Mouse (Mus musculus): ENCODE data around the gene Tbc1d2b. TPM values are rescaled to one million over a fixed set of nuclear protein-coding genes. Genes with fewer than 3 reads are reported as not detected.

Gene Tbc1d2b
- total and polyA plus RNA-seq, 3 experiments = 0.09 to 0.90 (median 0.22) TPM

GRCm38 (mm10) chr9:90199611-90200010 lies 71.0 kb downstream of the Tbc1d2b start:
- Histone ChIP-seq H3K4me1 (ENCODE audit: insufficient read depth, low read depth, low read length) (no peaks in the 10 kb centered on the region), H3K9me3 (replicated peaks) (peaks cover 84% of the 10 kb centered on the region), H3K36me3 (replicated peaks) (no peaks in the 10 kb centered on the region), H3K27me3 (ENCODE audit: insufficient read depth, low read length) (no peaks in the 10 kb centered on the region), H3K4me3 (ENCODE audit: low read depth, low read length) (no peak overlapping the region; the same call in 1 of the 2 replicates)
- DNase-seq (ENCODE audit: low spot score) (no peak), ATAC-seq (ENCODE audit: extremely low read depth, insufficient number of reproducible peaks, low FRiP score, poor library complexity, severe bottlenecking) (no peak)
- TF ChIP-seq GATA1 (IDR thresholded peaks at IDR 0.05; ENCODE audit: borderline replicate concordance, low read length) (no peak), POLR2AphosphoS5 (IDR thresholded peaks at IDR 0.05; ENCODE audit: insufficient replicate concordance, low read depth, low read length) (no peak), CTCF (IDR thresholded peaks at IDR 0.05; ENCODE audit: low read depth, low read length) (no peak), GATA2 (IDR thresholded peaks at IDR 0.05; ENCODE audit: borderline replicate concordance, low read depth, low read length) (no peak), TAL1 (conservative IDR thresholded peaks at IDR 0.05; ENCODE audit: low read depth, low read length) (no peak)

DNA sequence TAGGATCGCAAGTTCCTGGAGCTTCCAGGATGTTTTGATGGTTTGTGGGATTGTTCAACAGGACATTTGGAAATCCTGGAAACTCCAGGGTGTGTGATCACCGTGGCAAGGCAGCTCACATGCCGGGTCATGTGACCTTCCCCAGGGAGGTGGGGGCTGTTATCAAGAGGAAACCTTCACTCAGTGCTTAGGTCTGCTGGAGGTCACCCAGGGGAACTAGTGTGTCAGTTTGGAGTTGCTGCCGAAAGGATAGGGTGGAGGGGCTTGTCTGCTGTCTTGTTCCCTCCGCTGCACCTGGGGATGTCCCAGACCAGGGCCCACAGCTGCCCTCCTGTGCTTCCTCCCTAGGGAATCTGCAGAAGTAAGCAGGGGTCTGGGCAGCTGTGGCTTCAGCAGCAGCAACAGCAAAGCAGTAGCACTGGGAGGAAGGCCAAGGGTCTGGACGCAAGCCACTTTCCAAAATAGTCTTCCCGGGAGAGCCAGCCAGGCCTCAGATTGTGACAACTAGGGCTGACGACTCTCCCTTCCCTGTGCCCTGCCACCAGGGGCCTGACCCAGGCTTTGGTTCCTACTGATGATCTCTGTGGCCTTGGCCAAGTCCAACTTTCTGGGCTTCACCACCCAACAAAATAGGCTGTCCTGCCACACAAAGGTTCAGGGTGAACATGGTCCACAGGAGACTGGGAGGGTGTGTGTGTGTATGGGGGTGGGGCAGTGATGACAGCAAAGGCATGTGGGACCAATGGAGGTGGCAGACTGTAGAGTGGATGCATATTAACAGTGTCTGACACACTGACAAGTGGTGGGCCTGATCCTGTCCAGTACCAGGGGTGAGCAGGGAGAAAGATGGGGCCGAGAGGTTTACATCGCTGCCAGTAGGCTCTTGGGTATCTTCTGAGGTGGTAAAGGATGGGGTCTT lies 71.8 kb downstream of the Tbc1d2b start:
- ATAC-seq (ENCODE audit: extremely low read depth, insufficient number of reproducible peaks, low FRiP score, poor library complexity, severe bottlenecking) (no peak), DNase-seq (ENCODE audit: low spot score) (no peak)
- Histone ChIP-seq H3K27me3 (ENCODE audit: insufficient read depth, low read length) (no peaks in the 10 kb centered on the region; the same call in 1 of the 2 replicates), H3K9me3 (replicated peaks) (peaks cover 87% of the 10 kb centered on the region), H3K36me3 (replicated peaks) (no peaks in the 10 kb centered on the region), H3K4me1 (ENCODE audit: insufficient read depth, low read depth, low read length) (no peaks in the 10 kb centered on the region), H3K4me3 (ENCODE audit: low read depth, low read length) (no peak overlapping the region)
- no peak for TF ChIP-seq CTCF (IDR thresholded peaks at IDR 0.05; ENCODE audit: low read depth, low read length)
- no peak for TF ChIP-seq GATA1 (IDR thresholded peaks at IDR 0.05; ENCODE audit: borderline replicate concordance, low read length)
- TF ChIP-seq GATA2 (IDR thresholded peaks at IDR 0.05; ENCODE audit: borderline replicate concordance, low read depth, low read length) = no peak
- no peak for TF ChIP-seq TAL1 (conservative IDR thresholded peaks at IDR 0.05; ENCODE audit: low read depth, low read length)
- TF ChIP-seq POLR2AphosphoS5 (IDR thresholded peaks at IDR 0.05; ENCODE audit: insufficient replicate concordance, low read depth, low read length) = no peak

GRCm38 (mm10) chr9:90197866-90198383 lies 72.7 kb downstream of the Tbc1d2b start:
- TF ChIP-seq TAL1 (conservative IDR thresholded peaks at IDR 0.05; ENCODE audit: low read depth, low read length) = no peak
- no peak for TF ChIP-seq POLR2AphosphoS5 (IDR thresholded peaks at IDR 0.05; ENCODE audit: insufficient replicate concordance, low read depth, low read length)
- TF ChIP-seq CTCF (IDR thresholded peaks at IDR 0.05; ENCODE audit: low read depth, low read length) = no peak
- TF ChIP-seq GATA1 (IDR thresholded peaks at IDR 0.05; ENCODE audit: borderline replicate concordance, low read length) = no peak
- no peak for TF ChIP-seq GATA2 (IDR thresholded peaks at IDR 0.05; ENCODE audit: borderline replicate concordance, low read depth, low read length)
- Histone ChIP-seq H3K9me3 (replicated peaks) (peaks cover 91% of the 10 kb centered on the region), H3K36me3 (replicated peaks) (no peaks in the 10 kb centered on the region), H3K27me3 (ENCODE audit: insufficient read depth, low read length) (no peaks in the 10 kb centered on the region; the same call in 1 of the 2 replicates), H3K4me1 (ENCODE audit: insufficient read depth, low read depth, low read length) (no peaks in the 10 kb centered on the region), H3K4me3 (ENCODE audit: low read depth, low read length) (no peak overlapping the region)
- ATAC-seq (ENCODE audit: extremely low read depth, insufficient number of reproducible peaks, low FRiP score, poor library complexity, severe bottlenecking) (no peak), DNase-seq (ENCODE audit: low spot score) (no peak)

DNA sequence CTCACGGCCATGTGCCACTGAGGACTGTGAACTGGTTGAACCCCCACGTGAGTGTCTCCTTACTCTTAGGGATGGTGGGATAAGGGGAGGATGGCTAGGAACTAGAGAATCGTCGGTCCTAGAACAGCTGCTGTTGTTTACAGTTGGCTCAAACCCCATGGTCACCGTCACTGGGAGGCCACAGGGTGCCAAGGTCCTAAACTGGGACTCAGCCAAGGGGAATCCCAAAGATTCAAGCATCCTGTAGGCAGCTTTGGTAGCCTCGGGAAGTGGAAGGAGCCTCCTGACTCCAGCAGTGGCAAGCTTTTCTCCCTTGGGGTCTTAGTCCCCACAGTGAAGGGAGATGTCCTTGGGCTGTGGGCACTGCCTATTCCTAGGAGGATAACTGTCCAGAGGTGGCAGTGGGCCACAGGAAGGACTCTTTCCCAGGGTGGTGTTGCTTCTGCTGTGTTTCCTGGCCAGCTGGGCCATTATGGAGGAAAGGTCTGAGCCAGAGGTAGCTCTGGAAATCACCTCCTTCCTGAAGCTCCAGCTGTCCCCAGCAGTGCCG lies 73.4 kb downstream of the Tbc1d2b start:
- H3K9me3 ChIP-seq (replicated peaks) = peaks cover 93% of the 10 kb centered on the region
- H3K4me1 ChIP-seq (ENCODE audit: insufficient read depth, low read depth, low read length) = no peaks in the 10 kb centered on the region
- H3K4me3 ChIP-seq (ENCODE audit: low read depth, low read length) = no peak overlapping the region
- no peak for ATAC-seq (ENCODE audit: extremely low read depth, insufficient number of reproducible peaks, low FRiP score, poor library complexity, severe bottlenecking)
- no peaks in the 10 kb centered on the region for H3K36me3 ChIP-seq (replicated peaks)
- no peak for DNase-seq (ENCODE audit: low spot score)
- no peak for TF ChIP-seq GATA2 (IDR thresholded peaks at IDR 0.05; ENCODE audit: borderline replicate concordance, low read depth, low read length)
- no peak for TF ChIP-seq TAL1 (conservative IDR thresholded peaks at IDR 0.05; ENCODE audit: low read depth, low read length)
- TF ChIP-seq CTCF (IDR thresholded peaks at IDR 0.05; ENCODE audit: low read depth, low read length) = no peak
- peaks cover under 1% of the 10 kb centered on the region; the same call in 1 of the 2 replicates for H3K27me3 ChIP-seq (ENCODE audit: insufficient read depth, low read length)

DNA sequence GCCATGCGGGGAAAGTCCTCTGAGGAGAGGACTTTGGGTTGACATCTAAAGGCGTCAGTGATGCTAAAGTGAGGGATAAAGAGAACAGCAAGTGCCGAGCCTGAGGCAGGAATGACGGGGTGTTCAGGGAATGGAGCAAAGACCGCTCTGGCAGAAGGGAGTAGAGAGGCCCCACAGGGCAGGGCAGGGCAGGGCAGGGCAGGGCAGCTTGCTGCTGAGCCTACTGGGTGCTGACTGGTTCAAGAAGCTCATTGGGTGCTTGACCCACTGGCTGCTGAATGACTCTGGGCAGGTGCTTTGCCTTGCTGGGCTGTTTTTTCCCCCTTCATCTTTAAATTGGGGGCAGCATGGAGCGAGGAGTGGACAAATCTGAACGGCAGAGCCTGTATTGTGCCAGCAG lies 74.3 kb downstream of the Tbc1d2b start:
- Histone ChIP-seq H3K4me3 (ENCODE audit: low read depth, low read length) (no peak overlapping the region), H3K27me3 (ENCODE audit: insufficient read depth, low read length) (peaks cover 2% of the 10 kb centered on the region; the same call in 1 of the 2 replicates), H3K36me3 (replicated peaks) (no peaks in the 10 kb centered on the region), H3K4me1 (ENCODE audit: insufficient read depth, low read depth, low read length) (no peaks in the 10 kb centered on the region), H3K9me3 (replicated peaks) (peaks cover 94% of the 10 kb centered on the region)
- DNase-seq (ENCODE audit: low spot score) (no peak), ATAC-seq (ENCODE audit: extremely low read depth, insufficient number of reproducible peaks, low FRiP score, poor library complexity, severe bottlenecking) (no peak)
- no peak for TF ChIP-seq POLR2AphosphoS5 (IDR thresholded peaks at IDR 0.05; ENCODE audit: insufficient replicate concordance, low read depth, low read length)
- TF ChIP-seq CTCF (IDR thresholded peaks at IDR 0.05; ENCODE audit: low read depth, low read length) = no peak
- no peak for TF ChIP-seq GATA2 (IDR thresholded peaks at IDR 0.05; ENCODE audit: borderline replicate concordance, low read depth, low read length)
- TF ChIP-seq GATA1 (IDR thresholded peaks at IDR 0.05; ENCODE audit: borderline replicate concordance, low read length) = no peak
- no peak for TF ChIP-seq TAL1 (conservative IDR thresholded peaks at IDR 0.05; ENCODE audit: low read depth, low read length)

- no peaks in the 10 kb centered on the region for H3K36me3 ChIP-seq (replicated peaks)
- TF ChIP-seq GATA2 (IDR thresholded peaks at IDR 0.05; ENCODE audit: borderline replicate concordance, low read depth, low read length) (no peak), POLR2AphosphoS5 (IDR thresholded peaks at IDR 0.05; ENCODE audit: insufficient replicate concordance, low read depth, low read length) (no peak), TAL1 (conservative IDR thresholded peaks at IDR 0.05; ENCODE audit: low read depth, low read length) (no peak), GATA1 (IDR thresholded peaks at IDR 0.05; ENCODE audit: borderline replicate concordance, low read length) (no peak), CTCF (IDR thresholded peaks at IDR 0.05; ENCODE audit: low read depth, low read length) (no peak)
- no peak for ATAC-seq (ENCODE audit: extremely low read depth, insufficient number of reproducible peaks, low FRiP score, poor library complexity, severe bottlenecking)
- H3K4me1 ChIP-seq (ENCODE audit: insufficient read depth, low read depth, low read length) = no peaks in the 10 kb centered on the region
- H3K4me3 ChIP-seq (ENCODE audit: low read depth, low read length) = no peak overlapping the region
- H3K27me3 ChIP-seq (ENCODE audit: insufficient read depth, low read length) = peaks cover 2% of the 10 kb centered on the region; the same call in 1 of the 2 replicates
- peaks cover 91% of the 10 kb centered on the region for H3K9me3 ChIP-seq (replicated peaks)
- no peak for DNase-seq (ENCODE audit: low spot score)
Observed at GRCm38 (mm10) chr9:90195000-90195399, 75.6 kb downstream of the Tbc1d2b start.

All from G1E (cell line).